Mouse (Mus musculus) limb, embryonic 11.5 days (tissue): ENCODE measurements at regions not wholly inside any gene's neighbourhood (a gene's known extent, or its start where the extent isn't known, plus 50 kb on each side); places are given as distances from the start of the nearest gene placed in this dataset.
A peak's percentile ranks its signal among the peaks of the same experiment; 100 is the strongest.

ENCODE experiments used
- ATAC-seq: fragments of 200-750 bp; cut with Nextera tagmentation; 2 replicates; pipeline ENCODE4 v1.8.0; 2017; ENCODE audit warnings: low read depth; ENCODE audit not compliant: insufficient number of reproducible peaks, low FRiP score, low TSS enrichment
- DNase-seq: peaks from one replicate; pipeline ENCODE4 v3.0.0-alpha.2; 2015; ENCODE audit warnings: low spot score
- H3K27ac ChIP-seq: fragments of 300-500 bp; sonication (generic); replicated peaks from 2 replicates; pipeline ENCODE4 v1.5.1; 2014; ENCODE audit warnings: low read depth, mild to moderate bottlenecking, low read length
- H3K27me3 ChIP-seq: fragments of 300-500 bp; sonication (generic); 2 replicates; pipeline ENCODE4 v1.6.1; 2014; ENCODE audit warnings: mild to moderate bottlenecking, low read length, mixed read lengths; ENCODE audit not compliant: control insufficient read depth, insufficient read depth
- H3K36me3 ChIP-seq: fragments of 300-500 bp; sonication (generic); 2 replicates; pipeline ENCODE4 v1.6.1; 2014; ENCODE audit warnings: mild to moderate bottlenecking, low read length, moderate library complexity, mixed read lengths; ENCODE audit not compliant: control insufficient read depth, insufficient read depth
- H3K4me1 ChIP-seq: fragments of 300-500 bp; sonication (generic); 2 replicates; pipeline ENCODE4 v1.6.1; 2014; ENCODE audit warnings: low read length, mixed read lengths; ENCODE audit not compliant: control insufficient read depth, insufficient read depth
- H3K4me2 ChIP-seq: fragments of 300-500 bp; sonication (generic); 2 replicates; pipeline ENCODE4 v1.6.1; 2014; ENCODE audit warnings: low read depth, mild to moderate bottlenecking, moderate library complexity; ENCODE audit not compliant: severe bottlenecking
- H3K4me3 ChIP-seq: fragments of 300-500 bp; sonication (generic); 2 replicates; pipeline ENCODE4 v1.5.1; 2014; ENCODE audit warnings: low read depth, low read length
- H3K9ac ChIP-seq: fragments of 300-500 bp; sonication (generic); 2 replicates; pipeline ENCODE4 v1.6.1; 2014; ENCODE audit warnings: mild to moderate bottlenecking, low read length
- H3K9me3 ChIP-seq: fragments of 300-500 bp; sonication (generic); 2 replicates; pipeline ENCODE4 v1.6.1; 2016; ENCODE audit warnings: low read length; ENCODE audit not compliant: control insufficient read depth
- WGBS: fragments of 180-500 bp; shearing (Covaris S2); extraction: QIAGEN DNeasy Blood & Tissue Kit; methylation state at CpG from one replicate; pipeline ENCODE4 v1.1.7; 2014; 5-methylcytosine and 5-hydroxymethylcytosine counted together

- Histone ChIP-seq H3K4me1 (no peaks in the 10 kb centered on the region), H3K9me3 (no peaks in the 10 kb centered on the region), H3K27me3 (no peaks in the 10 kb centered on the region), H3K27ac (no peak overlapping the region), H3K9ac (no peak overlapping the region), H3K4me3 (no peak overlapping the region), H3K4me2 (no peak overlapping the region), H3K36me3 (no peaks in the 10 kb centered on the region)
- 87% methylated on average over 4 of the region's 4 CpGs for WGBS
- ATAC-seq (no peak), DNase-seq (no peak)
Measured at GRCm38 (mm10) chr2:79086280-79086679, 168.9 kb upstream of the Itga4 start.

- Histone ChIP-seq H3K4me3 (no peak overlapping the region), H3K36me3 (no peaks in the 10 kb centered on the region), H3K4me2 (no peak overlapping the region), H3K9me3 (no peaks in the 10 kb centered on the region), H3K27ac (no peak overlapping the region), H3K4me1 (no peaks in the 10 kb centered on the region), H3K9ac (no peak overlapping the region), H3K27me3 (no peaks in the 10 kb centered on the region)
- 34% methylated on average over 9 of the region's 9 CpGs for WGBS
- ATAC-seq (no peak), DNase-seq (no peak)
Measured at GRCm38 (mm10) chr2:79086857-79087578, 168.2 kb upstream of the Itga4 start.

- Histone ChIP-seq H3K9me3 (no peaks in the 10 kb centered on the region), H3K36me3 (no peaks in the 10 kb centered on the region), H3K4me2 (no peak overlapping the region; the same call in 1 of the 2 replicates), H3K27me3 (no peaks in the 10 kb centered on the region), H3K4me1 (no peaks in the 10 kb centered on the region), H3K9ac (no peak overlapping the region), H3K27ac (no peak overlapping the region), H3K4me3 (no peak overlapping the region)
- ATAC-seq = peak; percentile 26; the same call in 1 of the 2 replicates
- peak; percentile 45 for DNase-seq
- 18% methylated on average over 9 of the region's 9 CpGs for WGBS
Measured at GRCm38 (mm10) chr2:79087600-79088205, 167.5 kb upstream of the Itga4 start.

GRCm38 (mm10) chr2:79090273-79090672 is 165.0 kb upstream of the Itga4 start:
- DNase-seq = no peak
- 91% methylated on average over 2 of the region's 2 CpGs for WGBS

DNA sequence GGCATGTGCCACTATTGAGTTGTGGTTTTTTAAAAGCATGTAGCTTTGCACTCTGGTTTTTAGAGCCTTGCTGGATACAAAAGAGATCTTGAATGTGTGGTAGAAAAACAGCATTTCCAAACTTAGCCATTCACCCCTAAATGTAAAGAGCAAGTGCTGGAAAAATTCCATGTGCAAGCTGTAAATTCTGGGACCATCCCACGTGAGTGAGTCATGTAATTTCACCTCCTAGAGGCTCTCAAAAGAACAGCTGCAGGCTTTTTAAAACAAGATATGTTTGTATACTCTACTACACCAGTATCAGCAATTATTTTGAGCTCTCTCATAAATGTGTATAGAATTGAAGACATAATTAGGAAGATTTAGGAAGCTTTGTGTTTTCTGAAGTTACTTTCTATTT is 160.9 kb upstream of the Itga4 start:
- Histone ChIP-seq H3K9ac (no peak overlapping the region), H3K4me3 (no peak overlapping the region), H3K4me2 (no peak overlapping the region), H3K9me3 (no peaks in the 10 kb centered on the region), H3K27ac (no peak overlapping the region), H3K4me1 (no peaks in the 10 kb centered on the region), H3K27me3 (no peaks in the 10 kb centered on the region), H3K36me3 (no peaks in the 10 kb centered on the region)
- DNase-seq = no peak
- WGBS = 36% methylated on average over 1 of the region's 1 CpGs
- no peak for ATAC-seq

More at GRCm38 (mm10) chr2:79090273-79090672, 165.0 kb upstream of the Itga4 start:
- Histone ChIP-seq H3K4me1 (no peaks in the 10 kb centered on the region), H3K4me3 (no peak overlapping the region), H3K27me3 (no peaks in the 10 kb centered on the region), H3K4me2 (no peak overlapping the region), H3K36me3 (no peaks in the 10 kb centered on the region), H3K9ac (no peak overlapping the region), H3K27ac (no peak overlapping the region), H3K9me3 (no peaks in the 10 kb centered on the region)
- ATAC-seq = no peak

- H3K4me2 ChIP-seq = no peak overlapping the region
- DNase-seq = no peak
- no peaks in the 10 kb centered on the region for H3K4me1 ChIP-seq
- no peak for ATAC-seq
- H3K9me3 ChIP-seq = no peaks in the 10 kb centered on the region
- H3K4me3 ChIP-seq = no peak overlapping the region
- 92% methylated on average over 3 of the region's 3 CpGs for WGBS
- no peak overlapping the region for H3K27ac ChIP-seq
- no peak overlapping the region for H3K9ac ChIP-seq
- no peaks in the 10 kb centered on the region for H3K27me3 ChIP-seq
- H3K36me3 ChIP-seq = no peaks in the 10 kb centered on the region
Measured at GRCm38 (mm10) chr2:79096532-79097251, 158.5 kb upstream of the Itga4 start.

DNA sequence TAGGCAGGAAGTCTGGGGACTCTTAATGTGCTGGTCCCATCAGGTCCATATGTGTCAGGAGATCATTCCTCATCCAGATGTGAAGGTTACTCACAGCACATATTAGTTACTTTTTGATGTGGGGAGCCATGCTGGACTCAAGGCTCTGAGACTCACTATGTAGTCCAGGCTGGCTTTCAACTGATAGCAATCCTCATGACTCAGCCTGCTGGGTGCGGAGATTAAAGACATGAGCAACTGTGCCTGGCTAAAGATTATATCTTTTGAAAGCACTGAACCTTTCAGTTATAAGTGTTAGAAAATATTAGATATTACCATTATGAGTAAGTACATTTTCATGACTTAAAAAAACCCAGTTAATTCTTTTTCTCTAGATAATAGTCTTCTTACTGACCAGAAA is 155.6 kb upstream of the Itga4 start:
- no peak for DNase-seq

GRCm38 (mm10) chr2:79111673-79112072 is 143.6 kb upstream of the Itga4 start:
- H3K4me1 ChIP-seq = no peaks in the 10 kb centered on the region
- no peak overlapping the region for H3K27ac ChIP-seq
- H3K4me3 ChIP-seq = no peak overlapping the region
- no peaks in the 10 kb centered on the region for H3K27me3 ChIP-seq
- 86% methylated on average over 1 of the region's 1 CpGs for WGBS
- H3K4me2 ChIP-seq = no peak overlapping the region
- no peaks in the 10 kb centered on the region for H3K9me3 ChIP-seq
- no peaks in the 10 kb centered on the region for H3K36me3 ChIP-seq
- ATAC-seq (no peak), DNase-seq (no peak)
- no peak overlapping the region for H3K9ac ChIP-seq

More for the DNA sequence above, 155.6 kb upstream of the Itga4 start:
- Histone ChIP-seq H3K4me3 (no peak overlapping the region), H3K9me3 (no peaks in the 10 kb centered on the region), H3K27me3 (no peaks in the 10 kb centered on the region), H3K36me3 (no peaks in the 10 kb centered on the region), H3K27ac (no peak overlapping the region), H3K9ac (no peak overlapping the region), H3K4me1 (no peaks in the 10 kb centered on the region), H3K4me2 (no peak overlapping the region)
- ATAC-seq = no peak
- 97% methylated on average over 1 of the region's 1 CpGs for WGBS
